Mouse (Mus musculus) G1E (cell line): ENCODE results near the gene Kcna7. TPM values are rescaled to one million over a fixed set of nuclear protein-coding genes. Genes with fewer than 3 reads are reported as not detected.
"Not testable (repeated sequence)": the region's sequence is repeated elsewhere in the genome, so short reads cannot be mapped to it uniquely, and the experiment has no call there.

Source experiments
- ATAC-seq: 2 replicates; pipeline ENCODE4 v1.8.0; 2016; ENCODE audit warnings: mild to moderate bottlenecking; ENCODE audit not compliant: insufficient number of reproducible peaks, poor library complexity, low FRiP score, severe bottlenecking; ENCODE audit errors: extremely low read depth
- DNase-seq: peaks from one replicate; pipeline ENCODE4 v3.0.0; 2012; ENCODE audit warnings: low spot score
- H3K27me3 ChIP-seq: 2 replicates; pipeline ENCODE4 v1.6.1; 2012; ENCODE audit warnings: mild to moderate bottlenecking, low read length, inconsistent platforms; ENCODE audit not compliant: insufficient read depth
- H3K36me3 ChIP-seq: replicated peaks from 2 replicates; pipeline ENCODE3; 2012; ENCODE audit warnings: mild to moderate bottlenecking, inconsistent platforms
- H3K4me1 ChIP-seq: 2 replicates; pipeline ENCODE4 v1.6.1; 2012; ENCODE audit warnings: low read depth, low read length, inconsistent platforms, mixed read lengths; ENCODE audit not compliant: insufficient read depth
- H3K4me3 ChIP-seq: 2 replicates; pipeline ENCODE4 v1.5.1; 2012; ENCODE audit warnings: low read depth, mild to moderate bottlenecking, inconsistent platforms, low read length, moderate library complexity, mixed read lengths
- H3K9me3 ChIP-seq: replicated peaks from 2 replicates; pipeline ENCODE4 v1.6.1; 2012; ENCODE audit warnings: inconsistent platforms
- CTCF ChIP-seq: IDR thresholded peaks from 2 replicates; pipeline ENCODE4 v1.5.1; 2012; ENCODE audit warnings: low read depth, low read length, inconsistent platforms, mixed read lengths
- GATA1 ChIP-seq: IDR thresholded peaks from 2 replicates; pipeline ENCODE4 v1.6.1; 2012; ENCODE audit warnings: borderline replicate concordance, low read length, inconsistent platforms, mixed read lengths
- GATA2 ChIP-seq: IDR thresholded peaks from 2 replicates; pipeline ENCODE4 v1.6.1; 2012; ENCODE audit warnings: low read depth, low read length, inconsistent platforms, borderline replicate concordance
- POLR2AphosphoS5 ChIP-seq: IDR thresholded peaks from 2 replicates; pipeline ENCODE4 v1.6.1; 2012; ENCODE audit warnings: low read depth, low read length, inconsistent platforms; ENCODE audit not compliant: insufficient replicate concordance
- TAL1 ChIP-seq: conservative IDR thresholded peaks from 2 replicates; pipeline ENCODE4 v1.6.1; 2012; ENCODE audit warnings: low read depth, low read length, inconsistent platforms, mixed read lengths
- polyA plus RNA-seq: library from polyadenylated mRNA; stranded (reverse); fragments of >175 nt; gene quantifications from 2 replicates; pipeline ENCODE4 v1.2.3, GENCODE M21; 2012
- total RNA-seq, 2 experiments: library from RNA; stranded (forward) in 1 of 2; stranded (reverse) in 1 of 2; fragments of 200-1000 nt in 1 of 2; fragments of >200 nt in 1 of 2; fragmentation: Nextera tagmentation in 1 of 2; gene quantifications; 2 replicates each; pipeline ENCODE4 v1.2.3; 2014 to 2017

The Kcna7 gene
- total and polyA plus RNA-seq, 3 experiments: 0.05 TPM; not detected in 2

GRCm38 (mm10) chr7:45386077-45386476, 19.4 kb upstream of the Kcna7 start:
- ATAC-seq: no peak
- Histone ChIP-seq H3K4me1 (peaks cover 53% of the 10 kb centered on the region), H3K4me3 (no peak overlapping the region), H3K9me3 (no peaks in the 10 kb centered on the region), H3K27me3 (no peaks in the 10 kb centered on the region), H3K36me3 (peaks cover 98% of the 10 kb centered on the region)
- TF ChIP-seq TAL1 (no peak), GATA2 (no peak), GATA1 (no peak), CTCF (no peak), POLR2AphosphoS5 (no peak)
- no peak for DNase-seq

- Histone ChIP-seq H3K4me3 (peak overlapping the region; percentile 83), H3K27me3 (no peaks in the 10 kb centered on the region), H3K36me3 (peaks cover 43% of the 10 kb centered on the region), H3K4me1 (peaks cover 44% of the 10 kb centered on the region), H3K9me3 (no peaks in the 10 kb centered on the region)
- TF ChIP-seq GATA2 (no peak), TAL1 (no peak), CTCF (no peak), GATA1 (no peak), POLR2AphosphoS5 (no peak)
- DNase-seq (peak; percentile 45), ATAC-seq (0 out of 2 replicates have a peak, but pooled peaks have one; percentile 5)
Observed at GRCm38 (mm10) chr7:45395129-45395541, 10.3 kb upstream of the Kcna7 start.

GRCm38 (mm10) chr7:45395578-45396336, 9.7 kb upstream of the Kcna7 start, which contains the start of gene Snrnp70:
Gene Snrnp70, minus strand, starts transcription at chr7:45395742.
- peak within 1 kb of the TSS; percentile 83 for H3K4me3 ChIP-seq
- H3K4me1 ChIP-seq: peaks cover 41% of the 10 kb centered on the region
- ATAC-seq (peak; percentile 94), DNase-seq (peak; percentile 92)
- no peaks in the 10 kb centered on the region for H3K9me3 ChIP-seq
- peaks cover under 1% of the 10 kb centered on the region; the same call in 1 of the 2 replicates for H3K27me3 ChIP-seq
- no peak for TF ChIP-seq TAL1
- TF ChIP-seq GATA2: no peak
- no peak for TF ChIP-seq CTCF
- TF ChIP-seq GATA1: no peak
- no peak for TF ChIP-seq POLR2AphosphoS5
- H3K36me3 ChIP-seq: peaks cover 37% of the 10 kb centered on the region

GRCm38 (mm10) chr7:45396337-45396775, 9.1 kb upstream of the Kcna7 start:
- Histone ChIP-seq H3K4me3 (peak overlapping the region; percentile 83; the same call in 1 of the 2 replicates), H3K36me3 (peaks cover 33% of the 10 kb centered on the region), H3K4me1 (peaks cover 41% of the 10 kb centered on the region)
- H3K9me3 ChIP-seq, DNase-seq, ATAC-seq, H3K27me3 ChIP-seq: not testable (repeated sequence)

GRCm38 (mm10) chr7:45396787-45397186, 8.7 kb upstream of the Kcna7 start:
- ATAC-seq (no peak), DNase-seq (no peak)
- Histone ChIP-seq H3K4me3 (no peak overlapping the region), H3K36me3 (peaks cover 29% of the 10 kb centered on the region), H3K27me3 (peaks cover 7% of the 10 kb centered on the region), H3K4me1 (peaks cover 37% of the 10 kb centered on the region), H3K9me3 (no peaks in the 10 kb centered on the region)
- no peak for TF ChIP-seq GATA2
- no peak for TF ChIP-seq CTCF
- TF ChIP-seq POLR2AphosphoS5: no peak
- no peak for TF ChIP-seq GATA1
- TF ChIP-seq TAL1: no peak

- no peak for ATAC-seq
- peaks cover 9% of the 10 kb centered on the region for H3K9me3 ChIP-seq
- no peak for DNase-seq
Observed at GRCm38 (mm10) chr7:45401521-45402085, 3.9 kb upstream of the Kcna7 start.

More at GRCm38 (mm10) chr7:45401521-45402085, 3.9 kb upstream of the Kcna7 start:
- TF ChIP-seq POLR2AphosphoS5: no peak
- TF ChIP-seq GATA1: no peak
- TF ChIP-seq CTCF: no peak
- TF ChIP-seq TAL1: no peak
- TF ChIP-seq GATA2: no peak
- Histone ChIP-seq H3K27me3 (peaks cover 28% of the 10 kb centered on the region), H3K36me3 (no peaks in the 10 kb centered on the region), H3K4me1 (peaks cover 23% of the 10 kb centered on the region), H3K4me3 (no peak overlapping the region)
